Mouse (Mus musculus) embryonic facial prominence, embryonic 14.5 days (tissue): Measurements from ENCODE around the gene Dbx1. TPM values are rescaled to one million over a fixed set of nuclear protein-coding genes. Genes with fewer than 3 reads are reported as not detected.

Experiments
- ATAC-seq: fragments of 200-750 bp; cut with Nextera tagmentation; 2 replicates; pipeline ENCODE4 v1.8.0; 2017; ENCODE audit warnings: low read depth, moderate number of reproducible peaks, moderate TSS enrichment
- DNase-seq: peaks from one replicate; pipeline ENCODE4 v3.0.0-alpha.2; 2015; ENCODE audit warnings: low spot score
- H3K27ac ChIP-seq: fragments of 300-500 bp; sonication (generic); replicated peaks from 2 replicates; pipeline ENCODE4 v1.5.1; 2014; ENCODE audit warnings: low read depth, mild to moderate bottlenecking, low read length, moderate library complexity
- H3K27me3 ChIP-seq: fragments of 300-500 bp; sonication (generic); replicated peaks from 2 replicates; pipeline ENCODE4 v1.6.1; 2014; ENCODE audit warnings: low read length; ENCODE audit not compliant: control insufficient read depth, insufficient read depth
- H3K36me3 ChIP-seq: fragments of 300-500 bp; sonication (generic); 2 replicates; pipeline ENCODE4 v1.6.1; 2014; ENCODE audit warnings: low read length, mixed read lengths; ENCODE audit not compliant: control insufficient read depth, insufficient read depth
- H3K4me1 ChIP-seq: fragments of 300-500 bp; sonication (generic); 2 replicates; pipeline ENCODE4 v1.6.1; 2014; ENCODE audit warnings: antibody characterized with exemption, low read length; ENCODE audit not compliant: control insufficient read depth, insufficient read depth
- H3K4me2 ChIP-seq: fragments of 300-500 bp; sonication (generic); 2 replicates; pipeline ENCODE4 v1.6.1; 2014; ENCODE audit warnings: low read depth, mild to moderate bottlenecking, low read length, moderate library complexity, mixed read lengths
- H3K4me3 ChIP-seq: fragments of 300-500 bp; sonication (generic); 2 replicates; pipeline ENCODE4 v1.5.1; 2014; ENCODE audit warnings: low read depth, mild to moderate bottlenecking, low read length
- H3K9ac ChIP-seq: fragments of 300-500 bp; sonication (generic); 2 replicates; pipeline ENCODE4 v1.6.1; 2014; ENCODE audit warnings: low read depth, mild to moderate bottlenecking, low read length, moderate library complexity, mixed read lengths
- H3K9me3 ChIP-seq: fragments of 300-500 bp; sonication (generic); 2 replicates; pipeline ENCODE4 v1.6.1; 2016; ENCODE audit warnings: low read length; ENCODE audit not compliant: control insufficient read depth
- WGBS: fragments of 180-500 bp; shearing (Covaris S2); extraction: QIAGEN DNeasy Blood & Tissue Kit; methylation state at CpG from one replicate; pipeline ENCODE4 v1.1.7; 2014; 5-methylcytosine and 5-hydroxymethylcytosine counted together
- polyA plus RNA-seq: library from polyadenylated mRNA; unstranded; fragments of >200 nt; fragmentation: Nextera tagmentation; extraction: Ambion mirVana; gene quantifications from 2 replicates; pipeline ENCODE4 v1.2.1, GENCODE M21; 2014

Gene Dbx1
- polyA plus RNA-seq, 1 experiment from 2014 or later, result 5.7 TPM

DNA sequence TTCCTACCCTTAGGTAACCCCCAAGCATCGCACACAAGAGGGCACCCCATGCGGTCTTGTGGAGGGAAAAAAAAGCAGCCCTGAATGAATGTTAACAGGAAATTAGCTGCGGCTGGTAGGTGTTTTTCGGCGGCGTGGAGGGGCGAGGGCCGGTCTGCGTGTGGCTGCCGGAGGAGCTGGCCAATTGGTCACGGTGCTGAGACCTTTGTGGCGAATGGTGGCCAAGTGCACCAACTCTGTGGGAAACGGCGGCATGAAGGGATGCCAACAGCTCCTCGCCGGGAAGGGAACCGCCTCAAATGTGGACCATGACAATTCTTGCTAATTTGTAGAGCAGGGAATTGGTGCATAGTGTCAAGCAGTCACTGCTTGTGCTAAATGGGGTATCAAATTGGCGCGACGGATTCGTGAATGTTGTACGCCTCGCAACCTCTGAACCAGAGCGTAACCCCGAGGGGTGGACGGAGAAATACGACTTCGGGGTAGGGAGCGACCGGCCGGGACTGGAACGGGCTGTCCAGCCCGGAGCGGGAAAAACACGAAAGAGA lies 1.5 kb downstream of the Dbx1 start:
- Histone ChIP-seq H3K36me3 (no peaks in the 10 kb centered on the region), H3K27me3 (peaks cover 97% of the 10 kb centered on the region), H3K4me2 (no peak overlapping the region), H3K4me3 (peak overlapping the region; percentile 37), H3K9ac (no peak overlapping the region), H3K27ac (no peak overlapping the region), H3K9me3 (no peaks in the 10 kb centered on the region), H3K4me1 (peaks cover 5% of the 10 kb centered on the region; the same call in 1 of the 2 replicates)
- under 1% methylated on average over 35 of the region's 35 CpGs for WGBS
- no peak for DNase-seq
- ATAC-seq, result no peak

DNA sequence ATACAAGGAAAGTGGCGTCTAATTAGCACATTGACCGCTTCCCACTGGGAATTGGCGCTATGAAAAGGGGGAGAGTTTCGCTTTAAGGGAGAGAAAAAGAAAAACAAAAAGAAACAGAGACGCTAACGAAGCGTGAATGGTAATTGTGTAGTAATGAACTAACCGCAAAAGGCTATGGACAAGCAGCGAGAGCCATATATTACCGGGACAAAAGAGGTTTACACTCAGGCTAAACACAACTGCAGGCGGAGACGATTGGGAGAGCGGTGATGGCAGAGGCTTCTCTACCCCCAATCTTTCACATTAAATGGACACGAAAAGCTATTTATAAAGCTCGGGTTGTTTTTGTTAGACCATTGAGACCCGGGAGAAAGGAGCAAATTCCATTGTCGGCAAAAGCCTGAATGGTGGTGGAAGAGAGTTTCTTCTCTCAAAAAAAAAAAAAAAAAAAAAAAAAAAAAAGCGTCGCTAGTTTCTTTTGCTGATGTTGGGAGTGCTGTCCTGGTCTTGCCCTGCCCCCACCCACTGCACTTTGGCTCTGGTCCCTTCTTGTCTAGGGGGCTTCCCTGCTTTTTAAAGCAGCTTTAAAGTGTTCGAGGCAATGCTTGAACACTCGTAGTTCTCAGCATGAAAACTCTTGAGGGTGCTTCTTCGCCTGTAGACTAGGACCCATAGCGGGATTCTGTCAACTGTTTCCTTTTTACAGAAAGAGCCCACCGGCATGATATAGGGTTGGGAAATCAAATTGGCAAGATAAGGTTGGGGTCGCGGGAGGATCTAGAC lies 2.2 kb downstream of the Dbx1 start:
- H3K4me3 ChIP-seq, result peak overlapping the region; percentile 37
- no peaks in the 10 kb centered on the region for H3K9me3 ChIP-seq
- peaks cover 5% of the 10 kb centered on the region; the same call in 1 of the 2 replicates for H3K4me1 ChIP-seq
- H3K36me3 ChIP-seq, result no peaks in the 10 kb centered on the region
- H3K27ac ChIP-seq, result no peak overlapping the region
- H3K27me3 ChIP-seq, result peaks cover 96% of the 10 kb centered on the region
- H3K9ac ChIP-seq, result no peak overlapping the region
- DNase-seq (peak; percentile 38), ATAC-seq (no peak)
- H3K4me2 ChIP-seq, result peak overlapping the region; percentile 54
- under 1% methylated on average over 24 of the region's 26 CpGs for WGBS

DNA sequence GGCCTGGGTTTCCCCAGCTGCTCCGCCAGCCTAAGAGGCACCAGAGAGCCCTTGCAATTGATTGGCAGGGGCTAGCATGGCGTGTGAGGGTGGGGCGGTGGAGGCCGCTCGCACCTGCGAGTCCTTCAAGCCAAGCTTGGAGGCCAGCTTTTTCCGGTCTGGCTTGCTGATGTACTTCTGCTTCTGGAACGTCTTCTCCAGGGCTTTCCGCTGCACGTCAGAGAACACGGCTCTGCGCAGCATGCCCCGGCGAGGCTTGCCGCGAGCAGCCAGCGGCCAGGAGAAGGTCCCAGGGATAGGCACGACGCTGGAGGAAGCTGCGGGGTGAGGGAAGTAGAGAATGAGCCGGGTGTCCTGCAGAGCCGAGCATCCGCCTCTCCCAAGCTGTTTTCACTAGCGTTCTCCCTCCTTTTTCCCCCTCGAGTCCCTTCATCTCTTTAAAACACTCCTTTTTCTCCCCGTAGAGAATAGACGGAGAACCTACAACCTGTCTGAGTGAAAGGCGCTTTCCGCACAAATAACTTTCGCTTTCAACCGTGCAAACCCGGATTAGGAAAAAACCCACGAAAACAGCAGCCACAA lies 3.2 kb downstream of the Dbx1 start:
- no peak overlapping the region for H3K27ac ChIP-seq
- H3K4me1 ChIP-seq, result peaks cover 5% of the 10 kb centered on the region; the same call in 1 of the 2 replicates
- peaks cover 92% of the 10 kb centered on the region for H3K27me3 ChIP-seq
- peak overlapping the region; percentile 54 for H3K4me2 ChIP-seq
- under 1% methylated on average over 31 of the region's 33 CpGs for WGBS
- H3K9me3 ChIP-seq, result no peaks in the 10 kb centered on the region
- ATAC-seq (peak; percentile 73), DNase-seq (peak; percentile 62)
- H3K4me3 ChIP-seq, result peak overlapping the region; percentile 37
- no peak overlapping the region for H3K9ac ChIP-seq
- no peaks in the 10 kb centered on the region for H3K36me3 ChIP-seq

DNA sequence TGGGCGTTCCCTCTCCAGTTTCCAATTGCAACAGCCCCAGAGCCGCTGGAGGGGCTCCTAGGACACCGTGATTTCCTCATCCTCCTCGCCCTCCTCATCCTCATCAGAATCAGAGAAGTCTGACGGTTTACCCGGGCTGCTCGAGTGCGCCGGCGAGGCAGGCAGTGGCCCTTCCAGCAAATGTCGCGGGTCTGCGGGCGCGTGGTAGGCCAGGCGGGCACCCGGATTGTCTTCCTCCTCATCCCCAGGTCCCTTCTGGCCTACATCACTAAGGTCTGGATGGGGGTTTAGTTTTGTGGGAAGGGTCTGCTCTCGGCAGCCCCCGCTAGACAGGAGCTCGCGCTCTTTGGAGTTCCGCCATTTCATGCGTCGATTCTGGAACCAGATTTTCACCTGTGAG lies 4.3 kb downstream of the Dbx1 start:
- Histone ChIP-seq H3K9ac (no peak overlapping the region), H3K4me1 (peaks cover 5% of the 10 kb centered on the region; the same call in 1 of the 2 replicates), H3K36me3 (no peaks in the 10 kb centered on the region), H3K9me3 (no peaks in the 10 kb centered on the region), H3K4me2 (no peak overlapping the region), H3K4me3 (no peak overlapping the region), H3K27ac (no peak overlapping the region), H3K27me3 (peaks cover 84% of the 10 kb centered on the region)
- DNase-seq, result no peak
- WGBS, result 4% methylated on average over 24 of the region's 24 CpGs
- ATAC-seq, result no peak

DNA sequence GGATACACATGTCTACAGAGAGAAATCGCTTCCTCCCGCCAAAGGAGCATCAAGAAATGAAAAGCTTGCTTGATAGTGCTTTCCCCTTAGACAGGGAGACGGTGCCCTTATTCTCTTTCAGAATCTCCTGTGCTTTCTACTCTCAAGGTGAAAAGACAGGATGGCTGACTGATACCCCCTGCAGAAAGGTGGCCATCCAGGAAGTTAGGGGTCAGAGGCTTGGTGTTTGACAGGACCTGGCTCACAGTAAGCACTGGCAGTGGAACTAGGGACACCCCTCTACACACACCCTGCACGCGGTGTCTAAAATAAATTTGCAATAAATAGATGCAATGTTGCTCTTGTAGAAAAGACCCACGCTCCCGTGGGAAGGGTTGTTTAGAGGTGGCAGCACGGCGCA lies 4.8 kb downstream of the Dbx1 start:
- H3K27me3 ChIP-seq, result peaks cover 79% of the 10 kb centered on the region
- H3K27ac ChIP-seq, result no peak overlapping the region
- H3K4me2 ChIP-seq, result no peak overlapping the region
- H3K9me3 ChIP-seq, result no peaks in the 10 kb centered on the region
- H3K4me1 ChIP-seq, result peaks cover 5% of the 10 kb centered on the region; the same call in 1 of the 2 replicates
- ATAC-seq, result no peak
- H3K36me3 ChIP-seq, result no peaks in the 10 kb centered on the region
- WGBS, result 7% methylated on average over 9 of the region's 9 CpGs
- no peak for DNase-seq
- H3K9ac ChIP-seq, result no peak overlapping the region
- no peak overlapping the region for H3K4me3 ChIP-seq

DNA sequence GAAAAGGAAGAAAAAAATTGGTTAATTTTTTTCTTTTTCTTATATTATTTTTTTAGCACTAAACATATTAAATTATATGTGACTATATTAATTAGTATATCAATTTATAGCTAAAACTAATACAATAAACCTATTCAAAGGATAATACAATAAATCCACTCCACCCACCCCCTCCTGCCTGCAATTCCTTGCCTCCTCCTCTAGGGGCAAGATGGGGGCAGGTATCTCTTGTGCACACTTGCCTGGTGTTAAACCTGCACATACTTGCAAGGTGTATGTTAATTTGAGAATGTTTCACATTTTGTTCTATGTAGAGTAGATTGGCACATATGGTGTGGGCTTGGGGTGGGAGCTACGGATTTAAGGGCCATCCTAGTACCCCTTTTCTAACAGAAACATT lies 16.5 kb downstream of the Dbx1 start:
- no peak overlapping the region for H3K4me2 ChIP-seq
- H3K4me3 ChIP-seq, result no peak overlapping the region
- 76% methylated on average over 1 of the region's 1 CpGs for WGBS
- H3K36me3 ChIP-seq, result no peaks in the 10 kb centered on the region
- no peaks in the 10 kb centered on the region; the same call in none of the 2 replicates for H3K27me3 ChIP-seq
- no peak overlapping the region for H3K9ac ChIP-seq
- no peak for ATAC-seq
- DNase-seq, result no peak
- no peaks in the 10 kb centered on the region for H3K9me3 ChIP-seq
- H3K27ac ChIP-seq, result no peak overlapping the region
- no peaks in the 10 kb centered on the region for H3K4me1 ChIP-seq

DNA sequence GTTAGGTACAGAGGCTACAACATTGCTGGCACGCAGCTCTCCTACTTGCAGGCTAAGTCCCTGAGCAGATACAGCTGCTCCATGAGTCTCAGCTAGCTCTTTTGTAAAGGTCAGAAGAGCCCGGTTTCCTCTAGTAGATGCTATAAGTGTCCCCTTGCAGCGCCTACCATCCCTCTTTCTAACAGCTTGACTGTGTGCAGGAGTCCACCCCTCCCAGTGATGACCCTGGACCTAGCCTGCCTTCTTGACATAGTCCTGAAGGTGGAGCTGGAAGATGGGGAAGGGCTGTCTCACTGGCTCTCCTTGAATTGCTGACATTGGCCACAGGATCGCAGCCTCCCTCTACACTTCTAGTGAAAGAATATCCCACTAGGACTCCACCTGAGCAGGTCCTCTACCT lies 19.6 kb downstream of the Dbx1 start:
- DNase-seq (no peak), ATAC-seq (no peak)
- H3K4me1 ChIP-seq, result no peaks in the 10 kb centered on the region
- no peak overlapping the region for H3K27ac ChIP-seq
- H3K4me3 ChIP-seq, result no peak overlapping the region
- H3K27me3 ChIP-seq, result no peaks in the 10 kb centered on the region; the same call in none of the 2 replicates
- WGBS, result 77% methylated on average over 4 of the region's 4 CpGs
- H3K36me3 ChIP-seq, result no peaks in the 10 kb centered on the region
- no peak overlapping the region for H3K4me2 ChIP-seq
- H3K9me3 ChIP-seq, result no peaks in the 10 kb centered on the region
- no peak overlapping the region for H3K9ac ChIP-seq

DNA sequence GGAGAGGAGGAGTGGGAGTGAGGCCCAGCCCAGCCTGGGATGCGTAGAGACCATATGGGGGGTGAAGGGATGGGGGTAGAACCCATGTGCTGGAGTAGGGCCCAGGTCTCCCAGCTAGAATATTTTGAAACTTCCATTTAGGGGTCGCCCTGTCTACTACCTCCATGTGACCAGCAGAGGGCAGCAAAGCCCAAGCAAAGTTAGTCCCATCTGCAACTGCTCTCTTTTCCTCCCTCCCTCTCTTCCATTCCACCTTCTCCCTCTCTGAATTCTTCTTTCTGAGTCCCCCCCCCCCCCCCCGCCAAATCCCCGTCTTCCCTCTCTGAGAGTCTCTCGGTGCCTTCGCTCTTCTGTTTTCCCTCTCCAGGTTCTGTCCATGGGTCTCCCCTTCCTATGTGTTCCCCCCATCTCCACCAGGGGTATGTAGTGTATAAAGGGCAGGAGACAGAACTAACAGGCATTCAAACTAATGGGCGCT lies 20.4 kb downstream of the Dbx1 start:
- H3K27ac ChIP-seq, result no peak overlapping the region
- DNase-seq (peak; percentile 77), ATAC-seq (peak; percentile 56; the same call in 1 of the 2 replicates)
- 16% methylated on average over 5 of the region's 7 CpGs for WGBS
- no peak overlapping the region for H3K4me3 ChIP-seq
- H3K36me3 ChIP-seq, result no peaks in the 10 kb centered on the region
- H3K9ac ChIP-seq, result no peak overlapping the region
- H3K9me3 ChIP-seq, result no peaks in the 10 kb centered on the region
- no peaks in the 10 kb centered on the region for H3K4me1 ChIP-seq
- H3K4me2 ChIP-seq, result peak overlapping the region; percentile 39
- H3K27me3 ChIP-seq, result no peaks in the 10 kb centered on the region; the same call in 1 of the 2 replicates
